Mouse (Mus musculus): ENCODE measurements around the gene Ankrd6. TPM values are rescaled to one million over a fixed set of nuclear protein-coding genes. Genes with fewer than 3 reads are reported as not detected.

Gene Ankrd6
- polyA plus RNA-seq, 1 experiment from 2014 or later: 13.6 TPM

GRCm38 (mm10) chr4:32860184-32860965, 90.3 kb downstream of the Ankrd6 start:
- Histone ChIP-seq H3K27me3 (peaks cover 6% of the 10 kb centered on the region; the same call in 1 of the 2 replicates), H3K9me3 (no peaks in the 10 kb centered on the region), H3K4me2 (no peak overlapping the region), H3K4me1 (replicated peaks) (peaks cover 34% of the 10 kb centered on the region), H3K36me3 (no peaks in the 10 kb centered on the region), H3K9ac (replicated peaks) (no peak overlapping the region), H3K4me3 (replicated peaks) (no peak overlapping the region), H3K27ac (no peak overlapping the region)
- no peak for ATAC-seq (ENCODE audit: insufficient number of reproducible peaks, insufficient read depth, low FRiP score, low TSS enrichment, low read depth)
- WGBS: 74% methylated on average over 18 of the region's 18 CpGs

GRCm38 (mm10) chr4:32855580-32855979, 95.1 kb downstream of the Ankrd6 start:
- Histone ChIP-seq H3K4me2 (no peak overlapping the region), H3K27me3 (no peaks in the 10 kb centered on the region), H3K9ac (replicated peaks) (no peak overlapping the region), H3K36me3 (no peaks in the 10 kb centered on the region), H3K27ac (no peak overlapping the region), H3K4me3 (replicated peaks) (no peak overlapping the region), H3K9me3 (no peaks in the 10 kb centered on the region), H3K4me1 (replicated peaks) (peaks cover 6% of the 10 kb centered on the region; the same call in 1 of the 2 replicates)
- no peak for ATAC-seq (ENCODE audit: insufficient number of reproducible peaks, insufficient read depth, low FRiP score, low TSS enrichment, low read depth)
- 66% methylated on average over 9 of the region's 9 CpGs for WGBS

- Histone ChIP-seq H3K36me3 (no peaks in the 10 kb centered on the region), H3K27me3 (no peaks in the 10 kb centered on the region), H3K27ac (no peak overlapping the region), H3K4me1 (replicated peaks) (no peaks in the 10 kb centered on the region; the same call in 1 of the 2 replicates), H3K4me3 (replicated peaks) (no peak overlapping the region), H3K9ac (replicated peaks) (no peak overlapping the region), H3K9me3 (no peaks in the 10 kb centered on the region), H3K4me2 (no peak overlapping the region)
- 81% methylated on average over 4 of the region's 4 CpGs for WGBS
- ATAC-seq (ENCODE audit: insufficient number of reproducible peaks, insufficient read depth, low FRiP score, low TSS enrichment, low read depth): no peak
Measured at GRCm38 (mm10) chr4:32854956-32855355, 95.7 kb downstream of the Ankrd6 start.

GRCm38 (mm10) chr4:32853609-32854188, 96.9 kb downstream of the Ankrd6 start:
- Histone ChIP-seq H3K27me3 (no peaks in the 10 kb centered on the region), H3K27ac (no peak overlapping the region), H3K4me1 (replicated peaks) (no peaks in the 10 kb centered on the region; the same call in 1 of the 2 replicates), H3K9me3 (no peaks in the 10 kb centered on the region), H3K4me3 (replicated peaks) (no peak overlapping the region), H3K9ac (replicated peaks) (no peak overlapping the region), H3K36me3 (no peaks in the 10 kb centered on the region), H3K4me2 (no peak overlapping the region)
- 90% methylated on average over 5 of the region's 5 CpGs for WGBS
- ATAC-seq (ENCODE audit: insufficient number of reproducible peaks, insufficient read depth, low FRiP score, low TSS enrichment, low read depth): no peak

GRCm38 (mm10) chr4:32852819-32853218, 97.8 kb downstream of the Ankrd6 start:
- ATAC-seq (ENCODE audit: insufficient number of reproducible peaks, insufficient read depth, low FRiP score, low TSS enrichment, low read depth): no peak
- 81% methylated on average over 6 of the region's 6 CpGs for WGBS
- no peak overlapping the region for H3K4me2 ChIP-seq

GRCm38 (mm10) chr4:32852294-32852693, 98.3 kb downstream of the Ankrd6 start:
- Histone ChIP-seq H3K4me2 (no peak overlapping the region), H3K36me3 (no peaks in the 10 kb centered on the region), H3K27me3 (no peaks in the 10 kb centered on the region), H3K4me1 (replicated peaks) (no peaks in the 10 kb centered on the region; the same call in 1 of the 2 replicates), H3K9ac (replicated peaks) (no peak overlapping the region), H3K4me3 (replicated peaks) (no peak overlapping the region), H3K27ac (no peak overlapping the region), H3K9me3 (no peaks in the 10 kb centered on the region)
- 56% methylated on average over 8 of the region's 8 CpGs for whole genome bisulfite sequencing
- no peak for ATAC-seq (ENCODE audit: insufficient number of reproducible peaks, insufficient read depth, low FRiP score, low TSS enrichment, low read depth)

More at GRCm38 (mm10) chr4:32852819-32853218, 97.8 kb downstream of the Ankrd6 start:
- H3K9ac ChIP-seq (replicated peaks): no peak overlapping the region
- no peak overlapping the region for H3K27ac ChIP-seq
- H3K4me3 ChIP-seq (replicated peaks): no peak overlapping the region
- H3K36me3 ChIP-seq: no peaks in the 10 kb centered on the region
- H3K9me3 ChIP-seq: no peaks in the 10 kb centered on the region
- no peaks in the 10 kb centered on the region for H3K27me3 ChIP-seq
- no peaks in the 10 kb centered on the region; the same call in 1 of the 2 replicates for H3K4me1 ChIP-seq (replicated peaks)

- no peak overlapping the region for H3K4me3 ChIP-seq (replicated peaks)
- H3K9me3 ChIP-seq: no peaks in the 10 kb centered on the region
- H3K4me1 ChIP-seq (replicated peaks): no peaks in the 10 kb centered on the region
- no peak overlapping the region for H3K27ac ChIP-seq
- H3K4me2 ChIP-seq: no peak overlapping the region
- H3K27me3 ChIP-seq: no peaks in the 10 kb centered on the region
- 98% methylated on average over 3 of the region's 3 CpGs for WGBS
- no peak overlapping the region for H3K9ac ChIP-seq (replicated peaks)
- no peak for ATAC-seq (ENCODE audit: insufficient number of reproducible peaks, insufficient read depth, low FRiP score, low TSS enrichment, low read depth)
- no peaks in the 10 kb centered on the region for H3K36me3 ChIP-seq
Measured at GRCm38 (mm10) chr4:32838401-32838800, 112.2 kb downstream of the Ankrd6 start.

- H3K27ac ChIP-seq: no peak overlapping the region
- no peaks in the 10 kb centered on the region for H3K36me3 ChIP-seq
- H3K4me2 ChIP-seq: no peak overlapping the region
- H3K9me3 ChIP-seq: no peaks in the 10 kb centered on the region
- no peaks in the 10 kb centered on the region for H3K4me1 ChIP-seq (replicated peaks)
- no peak overlapping the region for H3K4me3 ChIP-seq (replicated peaks)
- ATAC-seq (ENCODE audit: insufficient number of reproducible peaks, insufficient read depth, low FRiP score, low TSS enrichment, low read depth): no peak
- H3K27me3 ChIP-seq: no peaks in the 10 kb centered on the region
- WGBS: 89% methylated on average over 9 of the region's 9 CpGs
- no peak overlapping the region for H3K9ac ChIP-seq (replicated peaks)
Measured at GRCm38 (mm10) chr4:32836071-32836470, 114.6 kb downstream of the Ankrd6 start.

GRCm38 (mm10) chr4:32834541-32834940, 116.1 kb downstream of the Ankrd6 start:
- WGBS: 89% methylated on average over 3 of the region's 3 CpGs
- Histone ChIP-seq H3K27ac (no peak overlapping the region), H3K9ac (replicated peaks) (no peak overlapping the region), H3K36me3 (no peaks in the 10 kb centered on the region), H3K9me3 (no peaks in the 10 kb centered on the region), H3K4me2 (0 out of 2 replicates have a peak overlapping the region, but pooled peaks have one; percentile 50), H3K27me3 (no peaks in the 10 kb centered on the region), H3K4me3 (replicated peaks) (no peak overlapping the region), H3K4me1 (replicated peaks) (no peaks in the 10 kb centered on the region)
- ATAC-seq (ENCODE audit: insufficient number of reproducible peaks, insufficient read depth, low FRiP score, low TSS enrichment, low read depth): no peak

- H3K9me3 ChIP-seq: no peaks in the 10 kb centered on the region
- H3K27ac ChIP-seq: no peak overlapping the region
- peak overlapping the region; percentile 50 for H3K4me2 ChIP-seq
- peak overlapping the region; percentile 35 for H3K4me3 ChIP-seq (replicated peaks)
- H3K27me3 ChIP-seq: no peaks in the 10 kb centered on the region
- no peak for ATAC-seq (ENCODE audit: insufficient number of reproducible peaks, insufficient read depth, low FRiP score, low TSS enrichment, low read depth)
- WGBS: 50% methylated on average over 17 of the region's 17 CpGs
- peaks cover 5% of the 10 kb centered on the region; the same call in 1 of the 2 replicates for H3K4me1 ChIP-seq (replicated peaks)
- H3K36me3 ChIP-seq: no peaks in the 10 kb centered on the region
- H3K9ac ChIP-seq (replicated peaks): peak overlapping the region; percentile 32; the same call in 1 of the 2 replicates
Measured at GRCm38 (mm10) chr4:32833494-32834282, 117.0 kb downstream of the Ankrd6 start.

- Histone ChIP-seq H3K9ac (replicated peaks) (no peak overlapping the region), H3K4me2 (no peak overlapping the region), H3K36me3 (no peaks in the 10 kb centered on the region), H3K4me3 (replicated peaks) (no peak overlapping the region), H3K27ac (no peak overlapping the region), H3K9me3 (no peaks in the 10 kb centered on the region), H3K27me3 (no peaks in the 10 kb centered on the region), H3K4me1 (replicated peaks) (peaks cover 16% of the 10 kb centered on the region)
- 20% methylated on average over 10 of the region's 10 CpGs for WGBS
- ATAC-seq (ENCODE audit: insufficient number of reproducible peaks, insufficient read depth, low FRiP score, low TSS enrichment, low read depth): no peak
Measured at GRCm38 (mm10) chr4:32829316-32829715, 121.3 kb downstream of the Ankrd6 start.

All from limb, embryonic 12.5 days (tissue).